Mouse (Mus musculus) heart, postnatal 0 days (tissue): ENCODE measurements at regions not wholly inside any gene's neighbourhood (a gene's known extent, or its start where the extent isn't known, plus 50 kb on each side); places are given as distances from the start of the nearest gene placed in this dataset.

Source experiments
- CTCF ChIP-seq: IDR thresholded peaks from 2 replicates; pipeline ENCODE4 v1.5.1; 2016; ENCODE audit warnings: antibody characterized with exemption, control low read depth, low read depth
- EP300 ChIP-seq: IDR thresholded peaks from 2 replicates; pipeline ENCODE4 v1.6.1; 2016; ENCODE audit warnings: antibody characterized with exemption, low read depth

DNA sequence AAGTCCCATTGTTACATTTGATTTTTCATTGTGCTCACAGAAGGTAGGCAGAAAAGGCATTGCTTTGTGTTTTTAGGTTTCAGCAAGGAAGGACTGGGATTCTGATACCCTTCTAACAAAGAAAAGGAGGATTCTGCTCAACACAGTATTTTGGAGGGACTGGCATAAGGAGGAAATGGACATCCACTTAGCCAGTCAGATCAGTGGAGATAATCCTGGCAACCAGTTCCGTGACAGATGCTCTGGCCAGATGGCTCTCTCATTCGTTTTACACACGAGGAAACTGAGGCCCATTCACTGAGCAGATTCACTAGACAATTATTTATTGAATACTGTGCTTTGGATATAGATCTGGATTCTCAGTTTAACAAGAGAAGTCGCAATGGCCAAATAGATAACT is 178.2 kb upstream of the Rps6ka3 start:
- TF ChIP-seq EP300 (no peak), CTCF (no peak)
